Mouse (Mus musculus) layer of hippocampus, postnatal 25 days (tissue): ENCODE results near the gene Cap2. TPM values are rescaled to one million over a fixed set of nuclear protein-coding genes. Genes with fewer than 3 reads are reported as not detected.

Experiments used
- DNase-seq, 2 experiments: peaks; one replicate each; pipeline ENCODE4 v3.0.0; 2022; ENCODE audit warnings: mixed read lengths in 2 of 2, low spot score in 1 of 2; ENCODE audit errors: extremely low spot score in 1 of 2
- total RNA-seq, 2 experiments: library from RNA; stranded (reverse); gene quantifications; 2 replicates each; pipeline ENCODE4 v1.2.3; 2021

Gene Cap2
- 100 to 1,000 TPM; 208 to 213 TPM for total RNA-seq

DNA sequence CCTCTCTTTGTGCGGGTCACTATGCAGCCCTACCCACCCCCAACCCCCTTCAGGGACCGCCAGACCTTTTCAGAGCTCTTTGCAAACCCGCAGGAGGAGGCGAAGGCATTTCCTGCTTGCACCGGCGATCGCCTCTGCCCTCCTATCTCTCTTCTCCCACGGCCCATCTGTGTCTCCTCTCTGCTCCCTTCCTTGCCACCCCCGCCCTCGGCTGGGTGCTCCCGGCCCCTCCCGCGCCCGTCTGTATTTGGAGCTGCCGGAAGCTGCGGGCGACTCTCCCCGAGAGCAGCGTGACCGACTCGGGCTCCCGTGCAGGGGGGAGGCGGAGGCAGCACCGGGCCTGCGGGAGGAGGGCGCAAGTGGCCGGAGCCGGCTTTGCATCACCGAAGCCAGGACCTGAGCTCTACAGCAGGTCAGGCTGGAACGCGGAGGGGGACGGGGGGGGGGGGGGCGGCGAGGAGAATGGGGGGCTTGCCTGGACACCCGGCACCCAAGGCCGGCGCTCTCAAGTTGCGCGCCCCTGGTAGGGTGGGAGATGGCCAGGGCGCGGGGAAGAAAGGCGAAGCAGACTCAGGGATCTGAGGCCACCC, at the start of gene Cap2:
Gene Cap2 (plus strand): TSS at position 49 of the 590 bp plus-strand sequence.
- peak; percentile 67 to 68 for DNase-seq

DNA sequence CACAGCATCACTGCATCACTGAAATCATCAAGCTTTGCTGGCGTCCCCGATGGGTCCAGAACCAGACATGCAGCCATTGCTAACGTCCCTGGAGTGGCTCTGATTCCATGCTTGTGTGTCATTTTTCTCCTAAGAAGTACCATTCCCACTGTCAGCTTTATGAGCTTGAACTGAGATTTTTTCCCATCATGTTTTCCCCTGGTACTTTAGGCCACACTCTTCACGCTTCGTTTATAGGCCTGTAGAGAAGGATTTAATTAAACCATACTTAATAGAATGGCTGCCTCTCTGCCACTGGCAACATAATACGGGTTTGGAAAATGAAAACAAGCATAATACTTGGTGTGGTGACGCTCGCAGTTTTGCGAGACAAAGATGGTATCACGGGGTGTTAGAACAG, 42.1 kb upstream of the Cap2 start:
- no peak for DNase-seq

DNA sequence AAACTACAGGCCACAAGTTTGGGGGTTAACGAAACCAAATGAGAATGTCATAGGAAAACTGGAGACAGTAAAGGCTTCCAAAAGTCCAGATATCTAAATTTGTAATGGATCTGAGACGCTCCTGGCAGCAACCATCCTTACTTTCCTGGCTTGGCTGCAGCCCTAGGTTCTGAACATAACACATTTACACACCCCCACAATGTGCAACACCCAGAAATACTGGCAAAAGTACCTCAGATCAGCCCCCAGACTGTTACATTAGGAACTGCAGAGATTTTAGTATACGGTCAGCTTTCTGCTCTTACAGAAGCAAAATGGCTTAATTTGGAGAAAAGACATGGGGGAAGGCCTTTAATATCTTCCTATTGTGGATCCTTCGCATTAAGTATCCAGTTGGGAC, 39.4 kb upstream of the Cap2 start:
- no peak for DNase-seq

DNA sequence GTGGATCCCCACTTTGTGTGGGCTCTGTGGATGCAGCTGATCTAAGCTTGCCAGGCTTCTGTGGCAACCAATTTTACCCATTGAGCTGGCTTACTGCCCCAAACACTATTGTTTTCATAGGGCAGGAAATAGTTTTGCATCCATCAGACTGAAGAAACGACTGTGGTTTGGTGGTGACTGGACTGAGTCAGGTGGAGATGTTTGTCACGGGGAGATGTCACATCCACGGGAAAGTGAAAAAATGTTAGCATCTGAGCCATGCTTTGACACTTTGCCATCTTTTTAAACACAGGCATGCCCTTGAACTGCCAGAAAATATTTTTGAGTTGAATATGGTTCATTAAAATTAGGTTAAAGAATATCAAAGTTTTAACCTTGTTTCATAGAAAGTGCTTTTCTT, 37.9 kb upstream of the Cap2 start:
- DNase-seq, result no peak

DNA sequence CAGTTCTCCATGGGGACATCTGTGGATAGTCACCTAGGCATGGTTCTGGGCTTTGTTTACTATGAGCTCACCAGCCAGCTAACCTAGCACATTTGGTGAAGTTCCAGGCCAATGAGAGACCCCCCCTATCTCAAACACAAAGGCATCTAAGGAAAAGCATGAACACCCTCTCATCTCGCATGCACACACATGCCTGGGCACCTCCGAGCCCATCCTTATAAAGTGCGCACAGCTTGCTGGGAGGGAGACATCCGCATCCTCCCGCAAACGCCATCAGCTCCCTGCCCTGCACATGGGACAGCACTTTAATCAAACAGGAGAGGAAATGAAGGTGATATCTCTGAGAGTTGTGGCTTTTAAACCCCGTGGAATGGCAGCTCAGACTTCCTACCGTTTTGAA, 33.4 kb upstream of the Cap2 start:
- no peak for DNase-seq

DNA sequence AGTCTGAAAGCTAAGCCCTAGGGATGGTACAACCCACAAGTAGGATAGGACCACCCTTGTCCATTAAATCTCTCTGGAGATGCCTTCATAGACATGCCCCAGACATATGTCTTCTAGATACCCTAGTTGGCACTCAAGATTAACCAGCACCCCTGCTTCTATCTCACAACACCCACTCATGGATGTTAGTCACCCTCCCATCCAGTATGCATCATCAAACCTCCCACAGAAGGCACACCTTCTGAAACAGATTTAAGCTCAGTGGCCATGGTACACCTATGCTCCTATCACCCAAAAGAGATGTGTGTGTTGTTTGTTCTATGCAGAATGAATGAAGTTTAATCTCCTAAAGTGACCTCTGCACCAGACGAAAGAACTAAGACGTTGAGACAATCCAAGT, 32.1 kb upstream of the Cap2 start:
- DNase-seq, result no peak

DNA sequence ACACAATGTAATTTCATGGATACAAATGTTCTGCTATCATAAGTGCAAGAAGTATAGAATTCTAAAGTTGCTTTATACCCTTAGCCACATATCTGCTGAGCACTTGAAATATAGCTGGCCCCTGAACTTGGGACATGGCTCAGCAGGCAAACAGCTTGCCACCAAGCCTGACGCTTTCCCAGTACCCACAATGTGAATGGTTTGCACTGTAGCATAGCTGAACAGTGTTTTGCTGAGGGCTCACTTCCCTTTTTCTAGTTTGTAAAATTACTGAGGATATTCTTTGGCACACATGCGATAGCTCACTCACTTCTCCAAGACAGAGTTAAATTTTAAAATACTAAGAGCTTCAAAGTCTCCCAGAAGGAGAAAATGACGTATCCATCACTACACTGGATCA, 20.4 kb upstream of the Cap2 start:
- DNase-seq, result no peak

DNA sequence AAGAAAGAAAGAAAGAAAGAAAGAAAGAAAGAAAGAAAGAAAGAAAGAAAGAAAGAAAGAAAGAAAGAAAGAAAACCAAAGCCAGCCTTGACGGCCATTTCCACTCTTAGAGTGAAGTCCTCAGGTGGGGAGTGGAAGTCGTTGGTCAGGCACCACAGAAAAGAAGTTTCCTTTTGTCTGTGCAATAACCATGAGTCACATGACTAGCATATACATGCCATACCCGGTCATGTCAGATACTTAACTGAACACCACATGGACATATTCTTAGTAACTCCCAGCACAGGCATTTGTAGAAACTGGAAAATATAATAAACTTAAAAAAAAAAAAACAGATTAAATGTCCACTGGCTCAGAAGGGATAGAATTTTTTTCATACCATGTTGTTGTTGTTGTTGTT, 16.0 kb upstream of the Cap2 start:
- DNase-seq, result no peak

DNA sequence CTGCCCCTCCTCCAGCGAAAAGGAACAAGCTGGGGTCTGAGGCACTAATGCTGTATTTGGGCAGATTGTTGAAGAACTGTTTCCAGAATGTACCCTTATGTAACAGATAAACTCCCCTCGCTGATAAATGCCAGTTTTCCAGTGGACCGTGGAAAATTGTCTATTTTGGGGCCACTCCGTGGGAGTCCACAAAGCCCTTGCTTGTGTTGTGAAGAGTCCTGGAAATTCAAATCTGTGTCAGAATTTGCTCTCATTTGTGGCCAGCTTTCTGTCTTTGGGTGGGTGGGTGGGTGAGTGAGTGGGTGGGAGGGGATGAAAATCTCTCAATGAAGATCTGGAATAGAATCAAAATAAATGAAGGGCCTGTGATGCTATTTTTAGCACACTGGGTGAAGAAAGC, 13.5 kb upstream of the Cap2 start:
- DNase-seq, result no peak

DNA sequence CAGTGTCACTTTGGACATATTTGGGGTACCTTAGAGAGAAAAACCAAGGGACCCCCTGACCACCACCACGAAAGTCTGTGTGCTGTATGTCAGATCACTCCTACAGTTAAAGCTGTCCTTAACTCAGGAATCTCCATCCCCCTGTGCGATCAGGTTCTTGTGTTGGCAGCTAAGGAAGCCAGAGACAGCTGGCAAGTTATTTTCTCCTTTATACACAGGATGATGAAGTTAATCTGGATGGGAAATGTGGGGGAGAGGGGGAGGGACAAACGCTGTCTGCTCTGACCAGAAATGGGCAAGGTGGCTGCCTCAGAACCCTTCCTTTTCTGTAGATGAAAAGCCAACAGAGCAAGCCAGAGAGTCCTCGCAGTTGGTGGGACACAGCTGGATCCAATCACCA, 11.0 kb upstream of the Cap2 start:
- DNase-seq, result no peak

DNA sequence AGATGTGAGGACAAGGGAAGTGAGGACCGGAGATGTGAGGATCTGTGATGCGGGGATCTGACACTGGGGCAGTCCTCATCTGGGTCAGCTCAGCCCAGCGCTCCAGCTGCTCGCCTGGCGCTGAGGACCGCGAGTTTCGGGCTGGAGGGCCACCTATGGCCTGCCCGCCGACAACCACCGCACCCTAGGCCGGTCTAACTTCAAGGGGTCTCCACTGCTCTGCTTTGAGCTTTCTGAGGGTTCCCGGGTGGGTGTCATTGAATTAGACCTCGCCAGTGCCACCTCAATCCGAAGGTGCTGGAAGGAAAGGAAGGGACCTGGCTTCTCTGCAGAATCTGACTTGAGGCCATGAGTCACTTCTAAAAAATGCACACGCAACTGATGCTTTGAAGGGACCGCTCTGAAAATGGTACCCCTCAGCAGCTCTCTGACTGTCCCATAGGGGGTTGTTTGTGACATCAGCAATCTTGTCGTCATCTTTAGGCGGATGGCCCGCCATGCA, 793 bp downstream of the Cap2 start:
- peak; percentile 21 to 40 for DNase-seq

DNA sequence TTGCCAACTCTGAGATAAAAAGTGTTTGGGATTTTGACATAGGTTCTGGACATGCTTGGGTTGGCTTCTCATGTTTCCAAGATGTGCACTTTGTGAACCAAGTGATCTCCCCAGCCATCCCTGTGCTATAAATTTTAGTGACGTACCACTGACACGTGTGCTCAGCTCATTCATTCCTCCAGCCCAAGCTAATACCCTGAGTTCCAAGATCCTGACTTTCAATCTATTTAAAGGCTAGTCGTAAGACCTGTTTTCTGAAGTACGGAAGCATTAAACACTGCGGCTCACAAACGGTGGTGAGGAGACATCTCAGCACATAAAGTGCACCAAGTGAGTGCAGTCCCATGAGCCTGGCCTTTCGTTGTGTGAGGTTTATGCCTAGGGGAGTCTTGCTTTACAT, 6.3 kb downstream of the Cap2 start:
- no peak for DNase-seq

DNA sequence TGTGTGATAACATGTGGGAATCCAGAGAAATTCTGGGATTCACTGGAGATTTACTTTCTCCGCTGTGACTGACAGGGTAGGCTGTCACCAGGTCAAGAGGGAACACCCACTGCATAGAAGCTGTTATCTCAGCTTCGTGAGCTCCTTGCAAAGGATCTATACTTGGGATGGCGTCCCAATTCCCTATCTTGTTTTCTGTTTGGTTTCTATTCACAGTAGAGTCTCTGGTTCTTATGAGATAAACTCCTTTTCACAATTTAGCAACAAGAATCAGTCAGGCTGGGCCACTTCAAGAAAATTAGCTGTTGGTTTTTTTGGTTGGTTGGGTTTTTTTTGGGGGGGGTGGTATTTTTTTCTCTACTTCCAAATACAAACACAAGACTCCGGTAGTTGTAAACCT, 7.2 kb downstream of the Cap2 start:
- DNase-seq, result no peak

DNA sequence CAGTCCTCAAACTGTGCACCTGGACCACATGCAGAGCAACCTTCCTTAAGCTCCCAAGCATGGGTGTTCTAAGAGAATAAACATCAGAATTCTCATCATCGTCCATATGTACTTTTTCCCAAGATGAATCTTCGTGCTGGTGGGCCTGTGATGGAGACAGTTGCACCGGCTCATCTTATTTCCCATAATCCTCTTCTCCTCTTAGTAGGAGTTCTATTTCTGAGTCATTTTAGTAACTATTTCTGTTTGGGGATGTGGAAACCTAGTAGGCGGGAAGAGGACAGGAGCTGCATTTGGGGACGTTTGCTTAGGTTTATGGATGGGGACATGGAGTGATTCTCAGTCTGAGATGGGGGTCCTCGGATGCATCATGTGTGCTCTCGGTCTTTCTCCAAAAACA, 8.8 kb downstream of the Cap2 start:
- DNase-seq, result no peak

DNA sequence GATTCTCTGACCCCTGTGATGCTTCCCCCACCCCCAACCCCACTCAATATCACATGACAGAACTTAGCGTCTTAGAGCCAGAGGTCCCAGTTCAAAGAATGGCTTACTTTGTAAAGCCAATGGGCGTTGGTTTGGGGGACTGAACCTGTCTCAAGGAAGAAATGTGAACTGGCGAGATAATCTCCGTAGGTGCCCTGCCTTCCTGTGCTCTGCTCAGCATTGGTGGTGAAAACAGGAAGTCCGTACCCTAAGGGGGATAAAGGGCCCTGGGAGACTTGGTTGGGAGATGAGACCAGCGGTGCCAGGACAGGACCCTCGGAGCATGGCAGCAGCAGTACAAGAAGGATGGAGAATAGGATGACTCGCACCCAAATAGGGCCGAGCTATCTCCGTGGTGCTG, 12.8 kb downstream of the Cap2 start:
- DNase-seq, result no peak

DNA sequence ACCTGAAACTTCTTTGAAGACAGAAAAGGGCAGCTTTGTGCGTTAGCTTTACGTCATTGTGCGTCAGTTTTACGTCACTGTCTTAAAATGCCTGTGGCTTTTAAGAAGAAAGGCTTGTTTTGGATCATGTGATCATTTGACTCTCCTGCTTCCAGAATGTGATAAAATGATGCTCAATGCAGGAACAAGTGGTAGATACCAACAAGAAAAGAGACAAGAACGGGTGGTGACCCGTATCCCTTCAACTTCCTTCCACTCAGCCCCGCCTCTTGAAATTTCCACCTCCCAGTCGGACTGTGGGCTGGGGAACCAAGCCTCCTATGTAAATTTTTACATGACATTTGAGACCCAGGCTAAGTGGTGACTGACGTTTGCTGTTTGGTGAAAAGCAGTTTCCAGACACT, 13.5 kb downstream of the Cap2 start:
- DNase-seq, result no peak

DNA sequence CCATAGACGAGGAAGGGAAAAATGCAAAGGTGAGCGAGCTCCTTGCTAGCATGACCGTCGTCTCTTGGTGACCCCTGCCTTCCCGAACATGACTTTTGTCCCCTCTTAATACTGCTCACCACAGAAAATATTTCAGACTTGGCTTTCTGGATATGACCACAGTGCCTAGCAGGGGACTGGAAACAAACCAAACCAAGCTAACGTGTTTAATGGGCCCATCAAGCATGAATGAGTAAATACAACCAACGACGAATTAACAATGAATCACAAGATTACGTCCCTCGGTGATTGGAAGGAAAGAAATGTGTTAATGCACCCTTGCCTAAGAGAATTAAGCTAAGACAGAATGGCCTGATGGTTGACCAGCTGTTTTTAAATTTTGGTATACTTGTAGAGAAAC, 13.9 kb downstream of the Cap2 start:
- DNase-seq, result no peak

DNA sequence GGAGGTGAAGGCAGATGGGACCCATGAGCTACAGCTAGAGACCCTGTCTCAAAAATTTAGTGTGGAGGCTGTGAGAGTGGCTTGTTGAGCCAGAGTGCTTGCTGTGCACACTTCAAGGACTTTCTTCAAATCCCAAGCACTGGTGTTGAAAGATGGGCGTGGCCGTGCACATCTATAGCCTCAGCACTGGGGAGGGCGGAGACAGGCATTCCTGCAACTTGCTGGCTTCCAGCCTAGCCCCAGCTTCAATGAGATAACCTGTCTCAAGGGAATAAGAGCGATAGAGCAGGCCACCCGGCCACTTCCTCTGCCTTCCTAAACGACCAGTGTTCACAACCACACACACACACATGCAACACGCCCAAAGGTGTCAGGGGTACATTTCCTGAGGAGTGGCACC, 14.5 kb downstream of the Cap2 start:
- no peak for DNase-seq

DNA sequence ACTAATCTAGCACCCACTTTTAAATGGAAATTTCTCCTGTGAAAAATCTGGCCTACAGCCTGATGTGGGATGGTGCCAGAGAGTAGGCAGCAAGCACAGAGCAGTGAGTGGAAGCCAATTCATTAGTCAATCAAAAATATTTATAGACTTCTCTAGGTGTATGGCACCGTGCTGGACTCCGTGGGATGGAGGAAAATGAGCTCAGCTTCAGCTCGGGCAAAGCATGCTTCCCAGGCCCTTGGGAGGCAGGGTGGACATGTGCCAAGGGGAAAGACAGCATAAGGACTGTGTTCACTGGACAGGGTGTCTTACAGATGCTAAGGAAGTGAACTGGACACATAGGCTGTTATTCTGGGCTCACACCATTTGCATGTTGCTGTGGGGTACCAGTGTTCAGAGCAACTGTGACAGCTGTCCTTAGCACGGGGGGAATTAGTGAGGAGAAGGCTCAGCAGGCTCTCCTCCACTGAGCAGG, 15.6 kb downstream of the Cap2 start:
- DNase-seq, result peak; percentile 64 to 73

DNA sequence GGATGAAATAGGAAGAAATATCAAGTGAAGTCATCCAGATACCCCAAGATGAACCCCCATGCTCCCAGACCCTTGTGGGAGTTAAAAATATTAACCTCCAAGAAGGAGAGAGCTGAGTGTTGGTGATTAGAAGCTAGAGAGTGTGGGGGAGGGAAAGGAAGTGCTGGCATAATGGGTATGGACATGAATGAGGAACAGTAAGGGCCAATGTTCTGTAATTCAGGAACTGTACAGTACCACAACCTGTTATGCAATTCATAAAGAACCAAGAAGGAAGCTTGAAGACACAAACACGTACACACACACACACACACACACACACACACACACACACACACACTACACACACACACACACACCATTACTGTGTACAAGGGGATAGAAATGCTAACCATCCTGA, 19.8 kb downstream of the Cap2 start:
- DNase-seq, result no peak

DNA sequence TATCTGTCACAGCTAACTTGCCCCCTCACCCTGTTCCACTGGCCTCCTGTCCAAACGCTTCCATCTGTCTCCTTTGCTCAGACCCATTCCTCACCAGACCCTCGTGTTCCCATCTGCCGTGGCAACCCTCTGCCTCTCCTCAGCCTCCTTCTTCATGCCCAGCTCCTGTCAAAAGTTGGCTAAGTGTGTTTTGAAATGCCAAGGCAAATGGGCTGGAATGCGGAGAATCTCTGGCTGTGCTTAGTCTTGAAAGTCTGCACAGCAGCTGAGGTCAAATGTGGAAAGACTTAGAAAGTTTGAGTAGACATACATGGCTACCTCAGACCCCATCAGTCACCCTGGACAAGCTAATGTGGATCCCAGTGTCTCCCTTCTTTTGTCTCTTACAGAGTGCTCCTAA, 21.1 kb downstream of the Cap2 start:
- DNase-seq, result no peak

DNA sequence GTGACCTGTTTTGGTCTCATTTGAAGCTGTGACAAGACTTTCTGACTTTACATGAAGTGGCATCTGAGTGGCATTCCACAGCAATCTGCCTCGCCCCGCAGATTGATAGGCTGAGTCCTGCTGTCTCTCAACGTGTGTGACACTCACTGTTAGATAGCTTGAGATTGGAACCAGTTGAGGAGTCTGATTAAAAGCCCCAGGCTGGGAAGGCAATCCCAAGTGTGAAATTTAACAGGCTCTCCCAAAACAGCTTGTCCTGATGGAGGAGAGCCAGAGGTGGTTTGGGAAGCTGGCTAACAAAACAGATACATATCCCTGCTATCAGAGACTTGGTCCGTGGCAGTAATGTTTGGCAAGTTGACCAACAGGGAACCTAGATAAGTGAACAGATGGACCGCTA, 21.6 kb downstream of the Cap2 start:
- no peak for DNase-seq

DNA sequence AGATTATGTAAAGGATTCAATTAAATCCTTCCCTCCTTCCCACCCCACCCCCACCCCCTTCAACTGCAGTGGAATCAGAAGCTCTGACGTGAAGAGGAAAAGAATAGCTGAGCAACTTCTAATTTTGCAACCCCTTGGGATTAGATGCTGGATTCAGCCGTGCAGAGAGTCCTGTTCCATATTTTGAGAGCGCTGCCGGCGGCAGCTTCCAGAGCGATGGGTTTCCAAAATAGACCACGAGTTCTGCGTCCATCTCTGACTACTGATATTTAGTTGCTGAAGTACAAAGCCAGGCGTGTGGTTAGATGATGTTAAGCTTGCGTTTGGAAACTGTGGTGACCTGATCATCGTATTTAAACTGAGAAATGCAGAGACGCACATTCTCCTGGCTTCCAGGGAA, 22.1 kb downstream of the Cap2 start:
- no peak for DNase-seq
